Mouse (Mus musculus) bone marrow macrophage, adult 2 months (primary cell): ENCODE results near the gene Sbno2.

ENCODE experiments used
- CTCF ChIP-seq: IDR thresholded peaks from 2 replicates; pipeline ENCODE4 v1.5.1; 2012; ENCODE audit warnings: low read depth, mild to moderate bottlenecking, low read length, moderate library complexity
- POLR2A ChIP-seq: IDR thresholded peaks from 2 replicates; pipeline ENCODE4 v1.6.1; 2012; ENCODE audit warnings: mild to moderate bottlenecking, low read depth, low read length, borderline replicate concordance

GRCm38 (mm10) chr10:80069251-80069650 lies 36.1 kb downstream of the Sbno2 start:
- no peak for TF ChIP-seq CTCF
- no peak for TF ChIP-seq POLR2A
